Mouse (Mus musculus) erythroid progenitor cell, adult 5-6 weeks (primary cell): Measurements from ENCODE around the gene Gpsm1. TPM values are rescaled to one million over a fixed set of nuclear protein-coding genes. Genes with fewer than 3 reads are reported as not detected.
"Not testable (repeated sequence)": the region's sequence is repeated elsewhere in the genome, so short reads cannot be mapped to it uniquely, and the experiment has no call there.

Experiments used
- ATAC-seq: replicated peaks from 2 replicates; pipeline ENCODE4 v1.8.0; 2016; ENCODE audit warnings: moderate number of reproducible peaks, mild to moderate bottlenecking, moderate TSS enrichment, inconsistent platforms; ENCODE audit not compliant: poor library complexity, low FRiP score, severe bottlenecking
- total RNA-seq, 2 experiments: library from RNA; stranded (forward) in 1 of 2; stranded (reverse) in 1 of 2; fragments of 150-400 nt in 1 of 2; fragments of 186-747, 209-891 nt in 1 of 2; gene quantifications; 2 replicates each; pipeline versions ENCODE4 v1.2.3 to v1.2.4; 2015 to 2017; ENCODE audit warnings: low replicate concordance in 2 of 2

Gpsm1 gene
- total RNA-seq, 2 experiments from 2014 or later = 1.4 TPM; not detected in 1

DNA sequence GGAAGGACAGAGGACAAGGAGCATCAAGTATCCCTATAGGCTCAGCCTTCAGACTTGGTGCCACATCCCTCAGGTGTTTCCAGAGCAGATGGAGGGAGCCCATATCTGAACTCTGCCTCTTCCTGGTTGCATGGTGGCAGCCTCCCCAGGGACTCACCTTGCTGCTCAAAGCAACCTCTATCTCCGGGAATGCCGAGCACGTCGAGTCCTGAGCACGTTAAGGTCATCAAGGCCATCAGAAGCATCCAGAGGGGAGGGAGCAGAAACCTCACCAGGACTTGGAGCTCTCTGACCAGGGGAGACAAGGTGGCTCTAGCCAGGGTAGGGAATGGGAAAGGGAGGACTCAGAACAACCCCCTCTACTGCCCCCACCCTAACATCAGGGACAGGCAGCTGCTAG is 48.2 kb downstream of the Gpsm1 start:
- no peak for ATAC-seq

DNA sequence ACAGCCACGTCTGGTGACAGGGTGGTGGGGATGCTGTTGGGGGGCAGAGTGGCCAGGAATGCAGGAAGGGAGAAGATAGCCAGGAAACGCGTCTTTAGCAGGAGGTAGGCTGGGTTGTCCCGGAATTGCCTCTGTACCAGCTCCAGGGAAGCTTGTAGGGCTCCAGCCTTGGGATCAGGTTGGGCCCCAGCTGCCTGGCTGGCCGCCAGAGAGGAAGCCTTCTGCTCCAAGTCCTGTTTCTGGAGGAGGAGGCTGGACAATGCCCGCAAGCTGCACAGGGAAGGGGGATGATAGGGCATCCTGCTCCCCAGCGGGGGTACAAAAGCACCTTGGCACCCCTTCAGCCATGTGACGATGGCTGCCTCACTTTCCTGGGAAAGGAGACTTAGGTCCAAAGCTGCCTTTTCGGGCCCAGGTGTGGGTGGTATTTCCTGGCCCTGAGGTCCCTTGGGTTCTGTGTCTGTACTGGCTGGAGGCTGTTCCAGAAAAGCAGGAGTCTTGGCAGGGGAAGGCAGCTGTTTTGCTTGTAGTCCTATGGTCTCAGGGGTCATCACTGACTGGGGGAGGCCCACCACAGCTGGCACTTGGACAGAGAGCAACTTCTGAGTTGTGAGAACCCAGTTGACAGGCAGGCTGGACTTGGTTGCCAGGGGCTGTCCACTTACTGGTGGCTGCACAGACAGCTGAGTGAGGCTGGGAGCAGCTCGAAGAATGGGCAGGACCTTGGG is 49.6 kb downstream of the Gpsm1 start:
- ATAC-seq = no peak

DNA sequence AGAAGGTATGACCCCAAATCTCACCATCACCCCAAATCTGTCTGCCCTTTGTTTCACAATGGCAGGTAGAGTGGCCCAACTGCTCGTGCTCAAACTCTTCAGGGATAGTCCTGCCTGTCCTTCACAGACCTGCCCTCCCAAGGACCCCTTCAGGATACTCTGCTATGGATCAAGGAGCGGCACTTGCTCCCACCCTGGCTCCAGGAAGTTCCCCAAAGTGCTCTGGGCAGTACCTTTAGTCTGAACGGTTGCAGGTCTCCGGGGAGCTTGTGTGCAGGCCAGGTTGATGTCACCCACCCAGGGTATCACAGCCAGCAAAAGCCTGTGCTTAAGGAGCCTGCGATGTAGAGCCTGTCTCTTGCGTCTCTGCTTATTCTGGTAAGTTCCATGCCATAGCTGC is 52.6 kb downstream of the Gpsm1 start:
- no peak for ATAC-seq

DNA sequence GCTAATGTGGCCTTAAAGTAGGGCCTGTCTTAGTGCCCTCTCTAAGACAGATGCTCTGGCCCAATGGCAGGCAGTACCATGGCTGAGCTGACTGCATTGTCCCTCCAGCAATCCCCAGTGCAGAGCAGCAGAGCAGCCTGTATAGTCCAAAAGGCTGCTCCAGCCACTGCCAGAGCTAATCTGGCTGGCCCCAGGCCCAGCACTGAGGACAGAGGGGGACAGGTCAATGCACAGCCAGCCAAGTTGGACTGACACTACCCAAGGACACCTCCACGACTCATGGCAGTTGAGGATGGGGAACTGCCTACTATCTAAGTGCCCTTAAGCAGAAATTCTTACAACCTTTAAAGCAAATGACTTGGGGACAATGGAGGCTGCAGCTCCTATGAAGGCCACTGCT is 53.3 kb downstream of the Gpsm1 start:
- no peak for ATAC-seq

DNA sequence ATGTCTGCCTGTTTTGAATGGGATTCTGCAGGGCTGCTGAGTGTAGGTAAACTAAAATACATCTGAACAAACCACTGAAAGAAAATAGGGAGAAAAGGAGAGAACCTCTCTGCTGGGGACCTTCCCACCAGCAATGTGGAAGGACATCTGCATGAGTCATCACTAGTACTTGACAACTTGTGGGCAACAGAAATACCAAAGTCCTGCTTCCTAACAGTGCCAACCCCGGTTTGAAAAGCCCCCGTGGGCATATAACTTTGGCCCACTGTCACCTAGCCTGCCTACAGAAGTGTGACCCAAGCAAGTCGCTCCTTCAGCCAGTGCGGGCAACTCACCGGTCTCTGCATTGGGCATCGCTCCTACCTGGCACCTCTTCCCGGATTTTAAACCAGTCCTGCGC is 57.1 kb downstream of the Gpsm1 start:
- no peak for ATAC-seq

DNA sequence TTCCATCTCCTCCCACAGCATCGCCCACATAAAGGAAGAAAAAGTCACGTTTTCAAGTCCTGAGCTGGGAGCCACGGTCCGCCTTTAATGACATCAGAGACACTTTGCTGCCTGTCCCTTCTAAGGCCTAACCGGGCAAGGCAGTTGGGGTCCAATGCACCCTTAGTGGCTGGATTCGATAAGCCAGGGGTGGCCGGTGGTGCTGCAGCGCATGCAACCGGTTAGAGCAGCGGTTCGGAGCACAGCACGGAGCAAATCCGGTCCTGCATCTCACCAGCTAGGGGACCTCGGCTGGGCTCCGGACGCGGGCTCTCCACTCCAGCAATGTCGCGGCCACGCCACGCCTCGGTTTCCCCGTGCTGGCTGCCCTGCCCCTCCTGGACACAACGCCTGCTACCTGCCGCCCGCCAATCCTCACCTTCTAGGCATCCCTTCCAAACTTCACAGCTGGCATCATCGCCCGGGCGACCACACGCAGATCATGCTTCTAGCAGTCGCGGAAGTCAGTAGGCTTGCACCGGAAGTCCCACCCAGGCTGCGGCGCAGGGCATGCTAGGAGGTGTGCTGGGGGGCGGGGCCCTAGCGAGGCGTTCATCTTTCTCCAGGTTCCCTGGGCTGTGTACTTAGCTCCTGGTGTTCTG is 64.9 kb downstream of the Gpsm1 start, which contains the start of gene Snapc4:
Gene Snapc4 (minus strand): TSS at position 523 of the 641 bp plus-strand sequence.
- peak; percentile 95 for ATAC-seq

DNA sequence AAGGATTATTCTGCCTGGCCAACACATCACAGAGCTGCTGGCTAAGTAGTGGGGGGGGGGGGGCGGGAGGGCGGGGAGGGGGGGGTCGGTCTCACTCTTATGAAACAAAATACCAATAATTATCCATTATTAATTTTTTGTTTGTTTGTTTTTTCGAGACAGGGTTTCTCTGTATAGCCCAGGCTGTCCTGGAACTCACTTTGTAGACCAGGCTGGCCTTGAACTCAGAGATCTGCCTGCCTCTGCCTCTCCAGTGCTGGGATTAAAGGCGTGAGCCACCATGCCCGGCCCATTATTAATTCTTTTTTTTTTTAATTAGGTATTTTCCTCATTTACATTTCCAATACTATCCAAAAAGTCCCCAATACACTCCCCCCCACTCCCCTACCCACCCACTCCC is 65.6 kb downstream of the Gpsm1 start:
- not testable (repeated sequence) for ATAC-seq

DNA sequence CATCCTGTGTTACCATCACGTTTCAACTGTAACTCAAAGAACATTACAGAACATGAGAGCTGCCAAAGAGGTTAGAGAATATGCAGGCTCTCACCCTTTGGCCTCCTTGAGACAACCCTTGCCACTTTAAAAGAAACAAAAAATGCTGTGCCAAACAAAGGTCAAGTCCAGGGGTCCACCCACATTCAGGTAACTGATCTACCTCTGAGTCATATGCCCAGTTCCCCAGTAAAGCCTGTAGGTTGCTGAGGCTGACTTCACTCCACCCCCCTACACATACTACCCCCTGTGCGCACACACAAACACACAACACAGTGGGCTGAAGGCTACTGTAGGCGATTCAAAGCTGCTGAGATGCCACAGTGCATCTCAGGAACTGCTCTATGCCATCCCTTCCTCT is 72.4 kb downstream of the Gpsm1 start:
- ATAC-seq = no peak

DNA sequence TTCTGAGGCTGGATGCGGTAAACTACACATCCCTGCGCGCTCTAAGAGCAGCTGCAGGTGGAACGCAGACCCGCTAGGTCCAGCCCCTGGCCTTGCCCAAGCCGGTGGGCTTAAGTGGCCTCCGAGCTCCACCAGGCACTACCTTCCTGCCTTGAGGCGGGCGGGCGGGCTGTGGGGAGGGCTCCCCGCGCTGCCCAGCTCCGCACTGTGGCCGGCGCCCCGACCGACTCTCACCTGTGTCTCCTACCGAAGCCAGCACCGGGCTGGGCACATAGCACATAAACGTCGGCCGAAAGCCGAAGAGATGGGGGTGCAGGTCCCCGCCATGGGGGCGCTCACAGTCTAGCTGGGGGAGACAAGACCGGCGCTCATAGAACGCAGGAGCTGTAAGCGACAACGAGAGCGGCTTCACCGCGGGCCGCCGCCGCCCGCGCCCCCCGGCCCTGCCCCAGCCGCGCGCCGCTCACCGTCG is 73.4 kb downstream of the Gpsm1 start:
- no peak for ATAC-seq

DNA sequence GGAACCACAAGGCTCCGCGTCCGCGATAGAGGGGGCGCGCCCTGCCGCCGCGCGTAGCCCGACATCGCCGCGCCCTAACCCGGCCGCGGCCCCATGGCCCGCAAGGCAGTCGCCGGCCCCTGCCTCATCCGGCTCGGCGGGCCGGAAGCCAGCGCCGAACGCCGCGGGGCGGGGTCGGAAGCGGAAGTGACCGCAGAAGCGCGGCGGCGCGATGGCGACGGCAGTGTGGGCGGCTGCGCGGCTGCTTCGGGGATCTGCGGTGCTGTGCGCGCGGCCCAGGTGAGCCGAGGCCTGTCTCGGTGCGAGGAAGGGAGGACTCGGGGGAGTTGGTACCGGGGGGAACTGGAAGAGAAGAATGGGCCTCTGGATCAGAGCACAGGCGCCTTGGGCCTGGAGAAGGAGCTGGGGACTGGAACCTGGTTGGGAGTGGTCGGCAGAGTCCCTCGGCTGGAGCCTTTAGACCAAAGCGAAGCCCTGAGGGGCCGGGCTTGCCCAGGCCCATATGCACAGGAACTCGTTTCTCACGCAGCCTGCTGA is 73.9 kb downstream of the Gpsm1 start, which contains the start of the genes Entr1 and Pmpca:
Gene Entr1 (minus strand): TSS at position 163 of the 537 bp plus-strand sequence.
Gene Pmpca (plus strand): TSS at position 186 of the 537 bp plus-strand sequence.
- ATAC-seq = peak; percentile 93

DNA sequence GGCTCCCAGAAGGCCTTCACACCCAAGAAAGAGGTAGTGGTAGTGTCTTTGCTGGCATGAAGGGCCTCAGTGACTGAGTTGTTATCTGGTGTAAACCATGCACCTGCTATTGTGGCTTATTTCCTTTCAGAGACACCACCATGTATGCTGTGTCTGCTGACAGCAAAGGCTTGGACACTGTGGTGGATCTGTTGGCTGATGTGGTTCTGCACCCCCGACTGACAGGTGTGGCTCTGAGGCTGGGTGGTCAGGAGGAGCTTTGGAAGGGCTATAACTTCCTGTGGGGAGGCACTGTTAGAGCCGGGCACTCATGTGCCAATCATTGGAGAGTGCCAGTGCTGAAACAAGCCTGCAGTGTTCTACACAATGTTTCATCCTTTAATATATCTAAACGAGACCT is 75.6 kb downstream of the Gpsm1 start:
- ATAC-seq = no peak

DNA sequence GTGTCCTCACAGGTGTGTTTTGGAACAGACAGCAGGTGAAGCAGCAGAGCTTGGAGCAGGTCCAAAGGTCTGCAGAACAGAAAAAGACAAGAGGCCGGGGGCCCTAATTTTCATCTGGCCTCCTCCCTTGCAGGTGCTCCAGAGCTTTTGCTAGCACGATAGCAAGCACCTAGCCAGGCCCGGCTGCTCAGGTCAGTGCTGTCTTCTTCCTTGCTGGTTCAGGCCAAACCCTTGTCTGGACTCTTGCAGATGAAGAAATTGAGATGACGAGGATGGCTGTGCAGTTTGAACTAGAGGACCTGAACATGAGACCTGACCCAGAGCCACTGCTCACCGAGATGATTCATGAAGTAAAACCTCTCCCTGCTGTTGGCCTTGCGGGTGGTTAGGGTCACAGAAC is 76.3 kb downstream of the Gpsm1 start:
- ATAC-seq = no peak

Other genes starting within 250 kb of the Gpsm1 start
- 0.42 TPM in 1 of 2 replicates, not detected in the other for gene Nacc2, start 192.3 kb upstream of the Gpsm1 start, total RNA-seq (2015; ENCODE audit: low replicate concordance)
- 0.64 and 0.68 TPM in 2 replicates for gene Nacc2, start 192.3 kb upstream of the Gpsm1 start, total RNA-seq (2017; ENCODE audit: low replicate concordance)
- not detected in 2 replicates for gene Lhx3, start 107.2 kb upstream of the Gpsm1 start, total RNA-seq (2015; ENCODE audit: low replicate concordance)
- not detected in 2 replicates for gene Lhx3, start 107.2 kb upstream of the Gpsm1 start, total RNA-seq (2017; ENCODE audit: low replicate concordance)
- gene Qsox2, start 78.0 kb upstream of the Gpsm1 start, total RNA-seq (2015; ENCODE audit: low replicate concordance) = 1.8 and 4.6 TPM in 2 replicates
- gene Qsox2, start 78.0 kb upstream of the Gpsm1 start, total RNA-seq (2017; ENCODE audit: low replicate concordance) = 2.7 and 4.7 TPM in 2 replicates
- gene Ccdc187, start 21.0 kb upstream of the Gpsm1 start, total RNA-seq (2015; ENCODE audit: low replicate concordance) = not detected in 2 replicates
- not detected in 2 replicates for gene Ccdc187, start 21.0 kb upstream of the Gpsm1 start, total RNA-seq (2017; ENCODE audit: low replicate concordance)
- gene Dnlz, start 36.6 kb downstream of the Gpsm1 start, total RNA-seq (2015; ENCODE audit: low replicate concordance) = 0.72 and 0.84 TPM in 2 replicates
- 1.8 and 2.7 TPM in 2 replicates for gene Dnlz, start 36.6 kb downstream of the Gpsm1 start, total RNA-seq (2017; ENCODE audit: low replicate concordance)
- gene Card9, start 45.4 kb downstream of the Gpsm1 start, total RNA-seq (2015; ENCODE audit: low replicate concordance) = 10.9 TPM in 1 of 2 replicates, not detected in the other
- gene Card9, start 45.4 kb downstream of the Gpsm1 start, total RNA-seq (2017; ENCODE audit: low replicate concordance) = 11.3 and 16.9 TPM in 2 replicates
- 1.3 and 3.2 TPM in 2 replicates for gene Snapc4, start 65.1 kb downstream of the Gpsm1 start, total RNA-seq (2015; ENCODE audit: low replicate concordance)
- gene Snapc4, start 65.1 kb downstream of the Gpsm1 start, total RNA-seq (2017; ENCODE audit: low replicate concordance) = 10.5 and 13.2 TPM in 2 replicates
- gene Entr1, start 73.8 kb downstream of the Gpsm1 start, total RNA-seq (2015; ENCODE audit: low replicate concordance) = 35.7 and 40.7 TPM in 2 replicates
- gene Entr1, start 73.8 kb downstream of the Gpsm1 start, total RNA-seq (2017; ENCODE audit: low replicate concordance) = 43.7 and 51.0 TPM in 2 replicates
- gene Pmpca, start 73.8 kb downstream of the Gpsm1 start, total RNA-seq (2015; ENCODE audit: low replicate concordance) = 18.9 and 35.7 TPM in 2 replicates
- gene Pmpca, start 73.8 kb downstream of the Gpsm1 start, total RNA-seq (2017; ENCODE audit: low replicate concordance) = 28.9 and 34.4 TPM in 2 replicates
- gene Inpp5e, start 93.7 kb downstream of the Gpsm1 start, total RNA-seq (2015; ENCODE audit: low replicate concordance) = 13.7 and 22.2 TPM in 2 replicates
- gene Inpp5e, start 93.7 kb downstream of the Gpsm1 start, total RNA-seq (2017; ENCODE audit: low replicate concordance) = 12.3 and 26.5 TPM in 2 replicates
- gene Sec16a, start 129.7 kb downstream of the Gpsm1 start, total RNA-seq (2015; ENCODE audit: low replicate concordance) = 13.0 TPM in 2 replicates
- gene Sec16a, start 129.7 kb downstream of the Gpsm1 start, total RNA-seq (2017; ENCODE audit: low replicate concordance) = 7.3 and 15.7 TPM in 2 replicates
- gene Notch1, start 201.1 kb downstream of the Gpsm1 start, total RNA-seq (2015; ENCODE audit: low replicate concordance) = 5.4 and 9.0 TPM in 2 replicates
- 1.5 and 6.0 TPM in 2 replicates for gene Notch1, start 201.1 kb downstream of the Gpsm1 start, total RNA-seq (2017; ENCODE audit: low replicate concordance)